Mouse (Mus musculus) lung, postnatal 10 days (tissue): Measurements from ENCODE around the gene Egfl7.

ENCODE experiments used
- DNase-seq: peaks from one replicate; pipeline ENCODE4 v3.0.0; 2021

Egfl7 gene

GRCm38 (mm10) chr2:26617928-26618327, 38.1 kb downstream of the Egfl7 start:
- no peak for DNase-seq

- no peak for DNase-seq
Observed at GRCm38 (mm10) chr2:26621246-26621645, 41.4 kb downstream of the Egfl7 start.

- DNase-seq: no peak
Observed at GRCm38 (mm10) chr2:26622984-26623383, 43.2 kb downstream of the Egfl7 start.

GRCm38 (mm10) chr2:26625419-26625818, 45.6 kb downstream of the Egfl7 start:
- DNase-seq: no peak

GRCm38 (mm10) chr2:26626081-26626480, 46.3 kb downstream of the Egfl7 start:
- DNase-seq: no peak

- peak; percentile 82 for DNase-seq
Observed at GRCm38 (mm10) chr2:26627921-26628739, 48.3 kb downstream of the Egfl7 start, which contains the start of gene Fam69b. TSS of gene Fam69b (plus strand) at chr2:26628457.

GRCm38 (mm10) chr2:26628792-26629437, 49.1 kb downstream of the Egfl7 start:
- peak; percentile 22 for DNase-seq

GRCm38 (mm10) chr2:26632541-26633395, 53.0 kb downstream of the Egfl7 start:
- DNase-seq: no peak

- no peak for DNase-seq
Observed at GRCm38 (mm10) chr2:26633953-26634530, 54.2 kb downstream of the Egfl7 start.

GRCm38 (mm10) chr2:26634629-26635488, 55.0 kb downstream of the Egfl7 start:
- DNase-seq: peak; percentile 38

- no peak for DNase-seq
Observed at GRCm38 (mm10) chr2:26635489-26636324, 55.9 kb downstream of the Egfl7 start.

- no peak for DNase-seq
Observed at GRCm38 (mm10) chr2:26636325-26636635, 56.5 kb downstream of the Egfl7 start.

GRCm38 (mm10) chr2:26637316-26637932, 57.6 kb downstream of the Egfl7 start:
- no peak for DNase-seq

- no peak for DNase-seq
Observed at GRCm38 (mm10) chr2:26638039-26638438, 58.2 kb downstream of the Egfl7 start.

- DNase-seq: no peak
Observed at GRCm38 (mm10) chr2:26638572-26638971, 58.8 kb downstream of the Egfl7 start.

- peak; percentile 67 for DNase-seq
Observed at GRCm38 (mm10) chr2:26639083-26639482, 59.3 kb downstream of the Egfl7 start.

- DNase-seq: peak; percentile 98
Observed at GRCm38 (mm10) chr2:26639838-26640830, 60.3 kb downstream of the Egfl7 start.

- DNase-seq: no peak
Observed at GRCm38 (mm10) chr2:26641006-26641647, 61.3 kb downstream of the Egfl7 start.
